Mouse (Mus musculus): Measurements from ENCODE around the gene Srgap1.
A peak's percentile ranks its signal among the peaks of the same experiment; 100 is the strongest.

Srgap1 gene

DNA sequence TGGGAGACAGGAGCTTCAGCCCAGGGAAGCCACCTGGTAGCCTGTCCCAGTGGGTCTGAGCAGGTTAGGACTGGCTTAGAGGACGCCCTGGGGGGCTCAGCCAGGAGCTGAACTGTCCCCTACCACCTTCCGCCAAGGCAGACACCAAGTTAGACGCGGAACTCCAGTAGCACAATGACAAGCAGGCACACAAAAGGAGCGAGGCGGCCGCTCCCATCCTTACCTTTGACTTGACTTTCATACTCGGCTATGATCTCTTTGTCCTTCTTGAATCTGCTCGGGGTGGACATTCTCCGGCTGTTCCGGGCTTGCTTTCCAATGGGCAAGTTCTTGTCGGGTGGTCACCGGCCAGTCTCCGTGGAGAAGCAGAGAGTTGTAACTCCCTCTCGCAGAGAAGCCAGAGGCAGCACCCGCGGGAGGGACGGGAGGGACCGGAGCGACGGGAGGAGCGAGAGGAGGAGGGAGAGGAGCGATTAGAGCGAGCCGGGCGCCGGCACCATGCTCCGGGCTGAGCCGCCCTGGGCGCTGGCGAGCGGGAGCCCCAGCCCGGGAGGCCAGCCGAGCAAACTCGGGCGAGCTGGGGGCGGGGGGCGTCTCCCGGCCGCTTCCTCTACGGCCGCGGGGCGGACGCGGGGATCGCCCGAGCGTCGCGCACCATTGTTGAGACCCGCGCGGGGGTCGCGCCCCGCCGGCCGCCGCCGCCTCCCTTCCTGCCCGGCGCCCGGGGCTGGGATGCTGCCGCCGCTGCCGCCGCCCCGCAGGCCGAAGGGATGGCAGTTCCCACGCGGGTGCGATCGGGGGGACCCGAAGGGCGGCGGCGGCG, at the start of gene Srgap1:
Srgap1 (minus strand) TSS at position 412 of the 823 bp plus-strand sequence.
- no peak for DNase-seq (ENCODE audit: low read depth, low spot score)

DNA sequence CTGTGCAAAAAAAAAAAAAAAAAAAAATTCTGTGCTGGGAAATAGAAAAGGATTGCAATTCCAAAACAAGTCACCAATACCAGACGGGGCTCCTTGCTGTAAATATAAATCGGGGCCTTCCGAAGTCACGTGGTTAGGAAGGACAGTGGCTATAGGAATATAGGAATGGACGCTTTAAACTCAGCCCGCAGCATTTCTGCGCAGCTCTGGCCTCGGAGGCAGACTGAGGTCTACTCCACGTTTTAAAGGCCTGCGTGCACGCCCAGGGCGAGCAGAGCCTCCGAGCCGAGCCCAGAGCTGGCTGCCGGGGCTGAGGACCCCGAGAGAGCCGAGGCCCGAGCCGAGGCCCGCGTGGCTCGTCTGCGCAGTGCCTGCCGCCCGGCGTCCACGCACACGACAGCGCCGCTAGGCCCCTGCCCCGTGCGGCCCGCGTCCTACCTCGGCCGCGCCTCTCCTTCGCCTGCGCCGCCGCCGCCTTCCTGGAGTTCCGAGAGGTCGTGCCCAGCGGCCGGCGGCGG, 49.4 kb upstream of the Srgap1 start:
- no peak for DNase-seq (ENCODE audit: low read depth, low spot score)

DNA sequence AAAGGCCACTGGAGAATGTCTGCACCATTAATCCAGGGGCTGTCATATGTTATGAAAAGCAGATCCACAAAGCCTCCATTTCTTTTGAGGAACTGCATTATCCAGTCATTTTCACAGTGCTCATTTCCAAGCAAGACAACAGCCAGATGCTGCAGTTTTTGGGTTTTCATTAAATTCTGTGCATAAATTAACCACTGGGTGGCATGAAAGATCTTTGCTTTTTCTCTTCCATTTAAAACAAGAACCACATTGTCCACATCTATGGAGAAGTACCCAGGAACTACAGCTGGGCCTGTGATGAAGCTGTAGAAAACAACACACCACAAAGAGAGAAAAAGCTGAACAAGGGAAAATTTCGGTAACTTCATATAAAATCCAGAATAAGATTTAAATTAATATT, 43.4 kb upstream of the Srgap1 start:
- no peak for DNase-seq (ENCODE audit: low read depth, low spot score)

DNA sequence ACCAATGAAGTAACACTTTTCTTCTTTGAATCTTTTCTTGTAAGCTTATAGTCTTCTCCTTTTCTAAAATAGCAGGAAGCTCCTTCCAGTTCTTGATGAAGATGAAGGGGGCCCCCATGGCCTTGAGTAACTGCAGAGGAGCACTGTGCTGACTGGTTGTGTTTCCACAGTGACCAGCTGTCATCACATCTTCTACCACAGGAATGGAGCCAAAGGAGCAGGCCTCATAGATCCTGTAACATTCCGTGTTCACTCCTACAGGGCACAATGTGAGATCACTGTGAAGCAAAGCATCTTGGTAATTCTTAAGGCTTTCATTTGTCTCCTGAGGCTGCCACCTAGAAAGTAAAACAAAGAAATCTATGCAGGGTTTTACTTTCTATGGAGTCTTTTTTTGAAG, 34.2 kb upstream of the Srgap1 start:
- DNase-seq (ENCODE audit: low read depth, low spot score), result no peak

GRCm38 (mm10) chr10:122069153-122069552, 22.0 kb upstream of the Srgap1 start:
- DNase-seq (ENCODE audit: low read depth, low spot score), result no peak

DNA sequence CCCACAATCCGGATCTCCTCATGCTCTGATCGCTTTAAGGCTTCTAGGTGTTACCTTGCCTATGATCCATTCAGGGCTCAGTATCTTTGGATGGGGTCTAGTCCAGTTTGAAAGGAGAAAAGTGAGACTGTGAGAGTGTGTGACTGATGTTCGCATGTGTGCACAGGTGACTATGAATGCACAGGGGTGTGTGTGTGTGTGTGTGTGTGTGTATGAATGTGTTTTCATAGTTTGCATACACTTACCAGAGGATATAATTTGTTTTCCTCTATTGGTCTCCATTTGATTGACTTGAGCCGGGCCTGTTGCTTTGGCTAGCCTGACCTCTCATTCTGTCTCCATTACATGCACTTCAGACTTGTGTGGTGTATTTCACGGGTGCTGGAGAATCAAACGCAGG, 8.7 kb upstream of the Srgap1 start:
- DNase-seq (ENCODE audit: low read depth, low spot score), result no peak

GRCm38 (mm10) chr10:122054535-122054934, 7.4 kb upstream of the Srgap1 start:
- no peak for DNase-seq (ENCODE audit: low read depth, low spot score)

GRCm38 (mm10) chr10:122051831-122052230, 4.7 kb upstream of the Srgap1 start:
- DNase-seq (ENCODE audit: low read depth, low spot score), result peak; percentile 56

DNA sequence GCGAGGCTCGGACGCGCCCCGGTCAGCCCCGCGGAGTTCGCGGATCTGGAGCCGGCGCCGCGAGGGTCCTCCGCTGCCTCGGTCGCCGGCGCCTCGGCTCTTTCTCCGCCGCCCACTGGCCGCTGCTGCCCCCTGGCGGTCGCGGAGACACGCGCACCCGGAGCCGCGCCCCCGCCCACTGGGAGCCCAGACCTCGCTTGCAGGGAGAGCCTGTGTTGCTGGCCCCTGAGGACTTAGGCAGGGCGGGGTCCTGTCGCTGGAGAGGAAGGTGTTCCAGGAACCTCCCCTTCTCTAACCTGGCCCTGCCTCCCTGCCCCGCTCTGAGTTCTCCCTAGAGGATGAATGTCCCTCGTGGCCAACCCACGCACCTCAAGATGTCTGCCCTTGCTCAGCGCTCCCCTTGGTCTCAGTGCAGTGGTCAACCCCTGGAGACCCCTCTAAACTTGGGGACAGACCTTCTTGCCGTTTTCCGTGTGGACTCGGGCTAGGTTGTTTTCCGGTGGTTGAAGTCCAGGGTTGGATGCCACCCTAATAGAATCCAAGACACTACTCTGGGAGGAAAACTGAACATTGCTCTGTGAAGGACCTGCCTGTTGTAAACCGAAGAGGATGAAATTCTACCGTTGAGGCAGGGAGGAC, 731 bp upstream of the Srgap1 start:
- DNase-seq (ENCODE audit: low read depth, low spot score), result no peak

- no peak for DNase-seq (ENCODE audit: low read depth, low spot score)
Measured at GRCm38 (mm10) chr10:122046511-122046903, 608 bp downstream of the Srgap1 start.

GRCm38 (mm10) chr10:122045946-122046345, 1.2 kb downstream of the Srgap1 start:
- no peak for DNase-seq (ENCODE audit: low read depth, low spot score)

- DNase-seq (ENCODE audit: low read depth, low spot score), result no peak
Measured at GRCm38 (mm10) chr10:122044926-122045325, 2.2 kb downstream of the Srgap1 start.

GRCm38 (mm10) chr10:122040372-122040771, 6.7 kb downstream of the Srgap1 start:
- DNase-seq (ENCODE audit: low read depth, low spot score), result no peak

GRCm38 (mm10) chr10:122039566-122039965, 7.5 kb downstream of the Srgap1 start:
- no peak for DNase-seq (ENCODE audit: low read depth, low spot score)

- no peak for DNase-seq (ENCODE audit: low read depth, low spot score)
Measured at GRCm38 (mm10) chr10:122038554-122038953, 8.6 kb downstream of the Srgap1 start.

GRCm38 (mm10) chr10:122033271-122033670, 13.8 kb downstream of the Srgap1 start:
- DNase-seq (ENCODE audit: low read depth, low spot score), result no peak

- no peak for DNase-seq (ENCODE audit: low read depth, low spot score)
Measured at GRCm38 (mm10) chr10:122030420-122030819, 16.7 kb downstream of the Srgap1 start.

GRCm38 (mm10) chr10:122029738-122030137, 17.4 kb downstream of the Srgap1 start:
- no peak for DNase-seq (ENCODE audit: low read depth, low spot score)

- no peak for DNase-seq (ENCODE audit: low read depth, low spot score)
Measured at GRCm38 (mm10) chr10:122025198-122025597, 21.9 kb downstream of the Srgap1 start.

- DNase-seq (ENCODE audit: low read depth, low spot score), result no peak
Measured at GRCm38 (mm10) chr10:122020906-122021305, 26.2 kb downstream of the Srgap1 start.

DNA sequence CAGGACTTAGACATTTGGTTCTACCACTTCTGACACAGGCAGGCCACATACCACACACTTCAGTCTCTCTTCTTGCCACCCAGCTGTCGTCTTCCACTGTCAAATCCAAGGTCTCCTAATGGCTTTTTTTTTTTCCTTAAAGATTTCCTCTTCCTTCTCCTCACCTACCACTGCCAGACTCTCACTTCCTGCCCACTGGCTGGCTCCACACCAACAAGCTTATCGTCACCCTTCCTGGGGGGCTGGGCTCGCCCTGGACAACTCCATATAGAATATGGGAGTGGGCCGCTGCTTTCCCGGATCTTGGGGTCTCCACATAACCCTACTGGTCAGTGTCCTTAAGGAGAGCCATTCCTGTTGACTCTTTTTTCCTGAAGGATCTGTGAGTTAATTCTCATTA, 26.9 kb downstream of the Srgap1 start:
- DNase-seq (ENCODE audit: low read depth, low spot score), result no peak

GRCm38 (mm10) chr10:122018594-122019048, 28.5 kb downstream of the Srgap1 start:
- no peak for DNase-seq (ENCODE audit: low read depth, low spot score)

DNA sequence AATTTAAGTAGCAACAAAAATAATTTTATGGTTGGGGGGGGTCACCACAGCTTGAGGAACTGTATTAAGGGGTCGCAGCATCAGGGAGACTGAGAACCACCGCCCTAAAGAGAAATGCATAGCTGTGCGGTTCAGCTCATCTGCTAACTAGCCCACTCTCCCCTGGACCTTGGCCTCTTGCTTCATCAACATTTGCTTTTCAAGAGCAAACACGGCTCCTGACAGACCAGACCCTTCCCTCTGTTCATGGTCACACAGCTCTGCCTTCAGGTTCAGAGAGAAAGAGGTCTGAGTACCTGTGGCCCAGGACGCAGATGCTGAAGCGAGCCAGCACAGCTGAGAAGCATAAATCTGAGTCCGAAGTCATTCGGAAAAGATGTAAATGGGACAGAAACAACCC, 29.4 kb downstream of the Srgap1 start:
- no peak for DNase-seq (ENCODE audit: low read depth, low spot score)
